In genomic region chr17:24243311-24243969, GRCm38 (mm10) we compare ENCODE assay signal across 8 mouse cellular contexts. TPM values are rescaled to one million over a fixed set of nuclear protein-coding genes. Genes with fewer than 3 reads are reported as not detected.
DNase-seq lines count a peak whose midpoint lies in the region; ATAC-seq lines count a peak whose summit lies in the region.

No protein-coding gene starts in this region.

- ATAC-seq in CD4-positive, CD25-positive, alpha-beta regulatory T cell, adult 4 months: no peak
- ATAC-seq in erythroid progenitor cell, adult 5-6 weeks (replicated peaks; ENCODE audit: low FRiP score, poor library complexity, severe bottlenecking): no peak

- DNase-seq in CD4-positive, CD25-positive, alpha-beta regulatory T cell, adult 2 months (ENCODE audit: low read depth, low spot score): peak; percentile 74
- peak; percentile 55 for DNase-seq in left cerebral cortex, postnatal 4 days
- no peak for DNase-seq in left cerebral cortex, adult 11 months (ENCODE audit: low spot score)
- peak; percentile 65 for DNase-seq in c-Kit-positive CD71-positive TER-119-positive erythroid progenitor cells, embryonic 14.5 days (ENCODE audit: low spot score)
- peak; percentile 62 for DNase-seq in lung, postnatal 36 days
- no peak for DNase-seq in MN1 (ENCODE audit: low spot score)

- intact Hi-C loops in left cerebral cortex, postnatal 4 days (cut with DNase I): no loop called here

RNA-seq across cellular contexts. Expression of gene Ccnf, which starts 7.8 kb away (rescaled TPM):
- polyA plus RNA-seq in CD4-positive, CD25-positive, alpha-beta regulatory T cell, adult 4 months (2017; shearing (Covaris generic)): 1 to 10 TPM; 4.1 to 6.6 TPM
- 1 to 10 TPM; 9.1 to 9.8 TPM for total RNA-seq in left cerebral cortex, postnatal 4 days (2021)
- 217 and 252 TPM in 2 replicates for total RNA-seq in erythroid progenitor cell, adult 5-6 weeks (2015; ENCODE audit: low replicate concordance)
- total RNA-seq in erythroid progenitor cell, adult 5-6 weeks (2017; ENCODE audit: low replicate concordance): 391 and 426 TPM in 2 replicates

RNA-seq across cellular contexts. Expression of gene Tedc2, which starts 22.8 kb away (rescaled TPM):
- polyA plus RNA-seq in CD4-positive, CD25-positive, alpha-beta regulatory T cell, adult 4 months (2017; shearing (Covaris generic)): 10 to 100 TPM in 1 of 2 experiments, 1 to 10 TPM in 1; 8.9 to 17.5 TPM
- 10 to 100 TPM; 12.6 to 13.7 TPM for total RNA-seq in left cerebral cortex, postnatal 4 days (2021)
- total RNA-seq in erythroid progenitor cell, adult 5-6 weeks (2015; ENCODE audit: low replicate concordance): 13.8 and 19.8 TPM in 2 replicates
- 16.2 and 17.2 TPM in 2 replicates for total RNA-seq in erythroid progenitor cell, adult 5-6 weeks (2017; ENCODE audit: low replicate concordance)

RNA-seq across cellular contexts. Expression of gene Ntn3, which starts 34.1 kb away (rescaled TPM):
- polyA plus RNA-seq in CD4-positive, CD25-positive, alpha-beta regulatory T cell, adult 4 months (2017; shearing (Covaris generic)): under 1 TPM in 1 of 2 experiments, not detected in 1; 0.07 TPM
- total RNA-seq in left cerebral cortex, postnatal 4 days (2021): 10 to 100 TPM; 15.8 to 16.4 TPM
- total RNA-seq in erythroid progenitor cell, adult 5-6 weeks (2015; ENCODE audit: low replicate concordance): not detected in 2 replicates
- not detected in 2 replicates for total RNA-seq in erythroid progenitor cell, adult 5-6 weeks (2017; ENCODE audit: low replicate concordance)

RNA-seq across cellular contexts. Expression of gene Tbc1d24, which starts 38.1 kb away (rescaled TPM):
- under 1 TPM; 0.47 to 0.62 TPM for polyA plus RNA-seq in CD4-positive, CD25-positive, alpha-beta regulatory T cell, adult 4 months (2017; shearing (Covaris generic))
- 10 to 100 TPM; 82.8 to 91.5 TPM for total RNA-seq in left cerebral cortex, postnatal 4 days (2021)
- total RNA-seq in erythroid progenitor cell, adult 5-6 weeks (2015; ENCODE audit: low replicate concordance): 3.4 and 5.8 TPM in 2 replicates
- 2.6 and 2.7 TPM in 2 replicates for total RNA-seq in erythroid progenitor cell, adult 5-6 weeks (2017; ENCODE audit: low replicate concordance)

Comparison
In these comparisons a context has a peak if more than half of its experiments do, and no peak if none do; other contexts are left out.
1. DNase-seq: peak in CD4-positive, CD25-positive, alpha-beta regulatory T cell, adult 2 months (single experiment), left cerebral cortex, postnatal 4 days (single experiment), c-Kit-positive CD71-positive TER-119-positive erythroid progenitor cells, embryonic 14.5 days (single experiment) and lung, postnatal 36 days (single experiment); none in left cerebral cortex, adult 11 months (single experiment) and MN1 (single experiment).
2. RNA of gene Ccnf, which starts 7.8 kb away (total RNA-seq): 217 to 426 TPM in erythroid progenitor cell, adult 5-6 weeks; 9.1 to 9.8 TPM in left cerebral cortex, postnatal 4 days; every median in the first group is over 10 times any median in the second.
3. RNA of gene Ntn3, which starts 34.1 kb away (total RNA-seq): 15.8 to 16.4 TPM in left cerebral cortex, postnatal 4 days; not detected in erythroid progenitor cell, adult 5-6 weeks; every median in the first group is over 10 times any median in the second.